Mouse (Mus musculus) c-Kit-positive CD71-negative TER-119-negative erythroid progenitor cells, embryonic 14.5 days (primary cell): Measurements from ENCODE around the gene Cic.
A peak's percentile ranks its signal among the peaks of the same experiment; 100 is the strongest.
"Not testable (repeated sequence)": the region's sequence is repeated elsewhere in the genome, so short reads cannot be mapped to it uniquely, and the experiment has no call there.

Experiments used
- DNase-seq: peaks from one replicate; pipeline ENCODE4 v3.0.0-alpha.2; 2013; ENCODE audit warnings: low read depth

Cic gene

DNA sequence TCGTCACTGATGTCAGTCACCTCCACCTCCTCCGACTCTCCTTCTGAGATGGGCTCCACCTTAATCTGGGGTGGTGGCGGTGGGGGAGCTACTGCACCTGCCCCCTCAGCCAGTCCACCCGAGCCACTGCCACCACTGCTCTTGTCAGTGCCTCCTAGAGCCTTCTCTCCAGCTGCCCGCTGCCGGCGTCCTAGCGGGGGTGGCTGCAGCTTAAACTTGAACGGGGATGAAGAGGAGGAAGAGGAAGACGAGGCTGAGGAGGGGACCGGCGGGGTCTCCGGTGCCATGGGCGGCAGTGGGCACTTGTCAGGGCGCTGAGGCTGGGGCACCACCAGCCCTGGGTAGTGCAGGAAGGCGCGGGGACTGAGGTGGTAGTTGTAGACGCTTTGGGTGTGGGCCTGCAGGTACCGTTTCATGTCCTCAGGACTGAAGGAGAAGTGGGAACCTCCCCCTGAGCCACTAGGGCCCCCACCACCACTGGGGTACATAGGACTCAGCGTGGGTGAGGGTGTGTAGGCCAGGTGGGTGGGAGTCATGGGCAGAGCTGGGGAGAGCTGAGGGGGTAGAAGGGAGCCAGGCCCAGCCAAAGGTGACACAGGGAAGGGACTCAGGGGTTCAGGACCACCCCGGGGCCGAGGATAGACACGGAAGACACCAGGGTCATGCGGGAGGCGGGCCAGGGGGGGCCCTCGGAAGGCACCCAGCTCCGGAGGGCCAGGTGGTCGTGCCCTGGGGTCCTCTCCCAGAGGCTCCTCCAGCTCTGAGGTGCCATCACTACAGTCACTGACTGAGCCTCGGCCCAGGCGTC is 22.7 kb upstream of the Cic start:
- no peak for DNase-seq

DNA sequence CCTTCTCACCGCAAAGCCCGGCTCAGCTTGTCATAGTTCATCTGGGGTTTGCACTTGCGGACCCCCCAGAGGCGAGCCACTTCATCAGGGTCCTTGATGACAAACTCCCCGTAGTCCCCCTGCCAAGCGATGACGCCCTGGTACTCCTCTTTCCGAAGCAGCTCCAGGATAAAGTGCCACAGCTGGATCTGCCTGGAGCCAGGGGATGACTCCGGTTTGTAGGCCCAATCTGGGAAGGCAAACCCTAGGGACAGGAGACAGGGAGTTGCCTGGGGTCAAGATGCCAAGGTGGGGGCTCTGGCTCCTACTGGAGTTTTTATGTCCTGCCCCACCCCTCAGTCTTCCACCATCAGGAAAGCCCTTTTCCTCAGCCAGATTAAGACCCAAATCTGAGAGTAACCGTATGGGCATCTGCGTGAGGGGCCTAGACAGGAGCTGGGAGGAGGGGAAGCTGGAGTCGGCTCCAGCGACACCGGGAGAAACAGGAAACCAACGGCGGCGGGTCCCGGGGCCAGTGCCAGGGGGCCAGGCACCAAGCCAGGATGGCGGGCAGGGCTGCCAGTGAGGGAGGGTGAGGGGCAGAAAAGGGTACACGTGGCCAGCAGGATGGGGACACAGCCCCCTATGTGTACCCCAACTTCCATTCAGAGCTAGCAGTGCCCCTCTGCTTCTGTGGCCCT is 21.3 kb upstream of the Cic start:
- DNase-seq = no peak

DNA sequence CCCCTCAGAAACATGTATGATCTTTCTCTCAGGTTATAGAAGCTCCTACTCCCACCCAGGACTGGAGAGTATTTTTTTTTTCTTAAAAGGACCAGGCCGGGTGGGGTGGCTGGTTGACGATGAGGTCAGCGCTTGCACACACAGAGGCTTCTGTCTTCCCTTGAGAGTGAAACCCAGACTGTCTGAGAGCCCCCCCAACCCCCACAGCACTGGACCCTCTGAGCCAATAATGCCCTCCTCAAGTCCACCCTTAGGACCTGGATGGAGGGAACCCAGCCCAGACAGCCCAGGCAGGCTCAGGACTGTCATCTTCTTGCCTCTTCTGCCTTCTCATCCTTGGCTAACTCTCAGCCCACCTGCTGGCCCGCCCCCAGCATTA is 20.8 kb upstream of the Cic start:
- no peak for DNase-seq

DNA sequence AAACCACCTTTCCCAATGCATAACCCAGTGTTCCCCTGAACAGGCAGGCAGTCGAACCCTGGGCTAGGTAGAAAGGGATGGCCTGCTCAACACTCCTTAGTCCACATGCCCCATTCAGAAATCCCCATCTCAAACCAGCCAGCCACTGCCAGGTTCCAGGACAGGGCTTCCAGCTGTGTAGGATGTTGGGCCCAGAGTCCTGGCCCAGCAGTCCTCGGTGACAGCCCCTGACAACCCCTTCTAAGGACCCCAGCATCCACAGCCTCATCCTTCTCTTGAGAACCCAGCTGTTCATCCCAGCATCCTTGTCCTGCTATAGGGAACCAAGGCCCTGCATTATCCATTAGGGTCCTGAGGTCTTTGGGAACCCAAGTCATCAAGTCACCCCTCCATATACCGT is 20.0 kb upstream of the Cic start:
- DNase-seq = no peak

DNA sequence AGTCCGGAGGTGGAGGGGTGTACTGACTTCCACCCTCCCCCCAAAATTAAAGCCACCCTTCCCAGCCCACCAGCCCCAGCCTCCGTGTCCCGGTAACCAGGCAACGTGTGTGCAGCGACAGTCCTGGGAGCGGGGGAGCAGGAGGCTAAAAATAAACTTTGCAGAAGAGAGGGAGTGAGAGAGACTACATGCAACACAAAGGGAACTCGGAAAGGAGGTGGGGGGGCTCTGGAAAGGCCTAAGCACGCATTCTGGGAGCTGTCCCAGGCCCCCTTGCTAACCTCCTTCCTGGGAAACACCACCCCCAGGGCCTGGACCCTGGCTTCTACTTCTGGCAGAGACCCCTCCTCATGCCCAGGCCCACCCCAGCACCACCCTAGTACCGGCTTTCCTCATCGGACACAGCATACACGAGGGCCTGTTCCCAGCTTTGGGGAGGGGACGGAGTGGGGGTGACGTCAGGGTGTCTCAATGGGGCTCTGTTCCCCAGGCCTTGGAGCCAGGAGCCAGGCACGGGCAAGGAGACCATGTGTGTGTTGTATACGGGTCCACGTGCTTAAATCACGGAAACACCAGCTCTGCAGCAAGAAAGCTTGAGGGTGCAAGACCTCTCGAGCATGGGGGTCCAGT is 19.4 kb upstream of the Cic start:
- DNase-seq = no peak

DNA sequence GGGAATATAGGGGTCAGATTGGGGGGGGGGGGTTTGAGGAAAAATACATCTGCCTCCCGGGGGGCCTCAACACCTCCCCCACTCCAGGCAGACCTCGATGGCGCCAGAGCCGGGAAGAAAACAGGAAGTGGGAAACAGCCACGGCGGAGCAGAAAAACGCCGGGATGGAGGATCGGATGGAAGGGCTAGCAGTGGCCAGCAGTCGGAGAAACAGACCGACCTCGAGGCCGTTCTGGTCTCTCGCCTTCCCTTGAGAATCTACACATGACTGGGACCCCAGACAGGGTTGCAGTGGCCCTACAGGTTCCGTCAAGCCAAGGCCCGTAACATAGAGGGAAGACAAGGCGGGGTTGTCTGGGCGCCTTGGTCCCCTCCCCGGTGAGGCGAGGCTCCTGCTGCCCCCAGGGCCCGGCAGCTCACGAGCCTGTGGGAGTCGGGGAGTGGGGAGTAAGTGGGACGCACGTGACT is 18.6 kb upstream of the Cic start:
- DNase-seq = no peak

DNA sequence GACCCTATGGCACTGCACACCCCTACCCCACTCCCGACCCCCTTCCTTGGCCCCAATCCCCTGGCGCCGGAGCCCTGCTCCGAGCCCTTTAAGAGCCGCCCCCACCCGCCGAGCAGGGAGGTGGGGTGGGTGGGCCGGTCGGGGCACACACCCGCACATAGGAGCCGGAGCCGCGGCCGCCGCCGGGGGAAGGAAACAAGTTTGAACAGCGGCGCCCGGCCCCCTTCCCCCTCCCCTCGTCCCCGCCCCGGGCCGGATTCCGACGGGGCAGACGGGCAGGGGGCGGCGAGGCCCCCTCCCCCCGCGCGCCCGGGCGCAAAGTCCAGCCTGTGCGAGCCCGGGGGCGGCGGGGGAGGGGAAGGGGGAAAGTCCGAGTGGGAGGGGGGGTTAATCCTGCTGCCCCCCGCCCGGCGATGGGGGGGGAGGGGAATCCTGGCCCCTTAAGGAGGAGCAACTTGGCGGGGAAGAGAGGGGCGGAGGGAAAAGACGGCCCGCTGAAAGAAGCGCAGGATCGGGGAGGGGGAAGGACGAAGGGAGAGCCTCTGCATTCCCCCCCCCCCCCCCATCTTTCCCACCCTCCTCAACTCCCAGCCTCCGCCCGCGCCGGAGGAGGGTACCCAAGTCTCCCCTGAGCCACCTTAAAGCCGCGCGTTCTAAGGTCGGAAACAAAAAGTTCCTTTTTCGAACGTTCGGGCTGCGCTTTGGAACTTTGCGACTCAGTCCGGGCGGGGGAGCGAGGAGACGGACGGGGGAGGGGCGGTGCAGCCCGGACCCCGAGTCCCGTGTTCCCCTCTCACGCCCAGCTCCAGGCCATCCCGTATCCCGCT is 18.0 kb upstream of the Cic start:
- DNase-seq = no peak

DNA sequence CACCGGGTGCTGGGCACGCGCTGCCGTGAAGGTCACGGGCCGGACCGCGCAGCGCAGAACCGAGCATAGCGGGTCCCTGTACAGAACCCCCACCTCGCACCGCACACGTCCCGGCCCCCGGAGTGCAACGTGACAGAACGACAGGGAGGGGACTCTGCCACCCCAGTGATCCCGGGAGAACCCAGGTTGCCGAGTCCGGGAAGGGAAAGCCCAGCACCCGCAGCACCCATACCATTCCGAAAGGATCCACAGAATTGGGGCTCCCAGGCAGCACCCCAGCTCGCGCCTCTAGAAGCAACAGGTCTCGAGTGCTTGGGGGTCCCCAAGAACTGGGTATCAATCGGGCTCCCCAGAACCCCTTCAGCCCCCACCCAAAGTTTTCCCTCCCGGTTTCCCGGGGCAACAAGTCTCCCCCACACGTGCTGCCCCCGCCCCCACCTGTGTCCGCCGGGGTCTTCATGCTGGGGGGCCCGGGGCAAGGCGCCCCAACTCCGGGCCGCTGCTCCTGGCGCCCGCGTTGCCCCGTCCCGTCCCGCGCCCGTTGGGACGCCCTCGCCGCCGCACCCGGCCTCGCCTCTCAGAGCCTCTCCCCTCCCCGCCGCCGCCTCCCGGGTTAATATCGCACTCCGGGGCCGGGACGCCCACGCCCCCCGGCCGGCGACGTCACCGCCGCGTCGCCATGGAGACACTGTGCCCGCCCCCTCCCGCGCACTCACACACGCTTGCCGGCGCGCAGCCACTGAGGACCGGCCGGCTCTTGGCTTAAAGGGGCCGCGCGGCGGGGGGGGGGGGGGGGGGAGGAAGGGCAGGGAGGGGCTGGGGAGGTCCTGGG is 17.1 kb upstream of the Cic start, which contains the start of gene Erf:
Gene Erf, minus strand, starts transcription at position 621 of the 832 bp plus-strand sequence.
- peak; percentile 84 for DNase-seq

DNA sequence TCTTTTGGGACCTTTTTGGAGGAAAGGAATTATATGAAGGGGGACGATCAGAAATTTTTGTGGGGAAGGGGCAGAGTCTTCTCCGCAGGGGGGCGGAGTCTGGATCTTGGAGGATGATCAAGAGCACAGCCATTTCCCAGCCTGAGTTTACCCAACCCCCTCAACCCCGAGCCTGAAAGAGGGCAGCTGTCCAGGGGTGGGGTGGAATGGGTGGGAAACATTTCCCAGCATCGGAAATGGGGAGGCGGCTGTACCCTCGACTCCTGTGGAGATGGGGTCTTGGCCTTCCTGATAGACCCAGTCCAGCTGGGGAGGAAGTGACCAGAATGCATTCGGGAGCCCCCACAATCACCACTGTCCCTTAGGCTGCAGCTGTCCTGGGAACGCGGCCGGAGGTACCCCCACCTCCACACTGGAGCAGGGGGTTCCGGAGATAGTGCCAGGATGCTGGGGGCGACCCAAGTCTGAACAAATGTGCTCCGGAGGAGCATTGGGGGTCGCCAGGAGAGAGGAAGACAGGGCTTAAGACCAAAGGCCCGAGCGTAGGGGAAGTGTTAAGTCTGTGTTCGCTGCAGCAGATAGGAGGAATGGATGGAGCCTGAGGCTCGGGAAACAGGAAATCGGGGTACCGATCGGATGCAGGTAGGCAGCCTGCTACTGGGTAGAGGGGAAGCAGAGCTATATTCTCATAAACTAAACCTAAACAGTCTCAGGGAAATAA is 16.3 kb upstream of the Cic start:
- no peak for DNase-seq

DNA sequence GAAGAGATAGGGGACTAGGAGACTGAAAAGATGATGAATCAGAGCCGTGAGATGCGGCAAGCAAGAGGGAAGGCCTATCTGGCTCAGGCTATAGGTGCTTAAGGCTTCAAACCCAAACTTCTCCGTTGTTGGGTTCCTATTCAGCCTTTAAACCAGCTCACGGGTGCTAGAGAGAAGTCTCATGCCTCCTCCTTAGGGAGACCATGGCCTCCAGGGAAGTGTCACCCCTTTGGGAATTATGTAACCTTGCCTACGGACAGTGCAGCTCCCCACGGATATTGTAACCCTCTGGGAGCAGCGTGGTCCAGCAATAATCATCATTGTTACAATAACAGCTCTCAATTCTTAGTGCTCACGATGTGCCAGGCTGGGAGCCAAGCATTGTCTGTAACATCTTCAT is 15.7 kb upstream of the Cic start:
- no peak for DNase-seq

DNA sequence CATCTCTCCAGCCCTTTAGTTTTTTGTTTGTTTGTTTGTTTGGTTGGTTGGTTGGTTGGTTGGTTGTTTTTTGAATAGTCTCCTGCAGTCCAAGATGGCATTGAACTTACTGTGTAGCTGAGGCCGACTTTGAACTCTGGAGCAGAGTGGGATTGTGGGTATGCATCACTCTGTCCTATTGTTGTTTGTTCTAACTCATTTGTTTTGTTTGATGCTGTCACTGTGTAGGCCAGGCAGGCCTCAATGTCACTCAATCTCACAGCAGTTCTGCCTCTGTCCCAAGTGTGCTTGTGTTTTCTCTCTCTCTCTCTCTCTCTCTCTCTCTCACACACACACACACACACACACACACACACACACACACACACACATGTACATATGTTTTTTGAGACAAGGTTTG is 5.6 kb upstream of the Cic start:
- no peak for DNase-seq

DNA sequence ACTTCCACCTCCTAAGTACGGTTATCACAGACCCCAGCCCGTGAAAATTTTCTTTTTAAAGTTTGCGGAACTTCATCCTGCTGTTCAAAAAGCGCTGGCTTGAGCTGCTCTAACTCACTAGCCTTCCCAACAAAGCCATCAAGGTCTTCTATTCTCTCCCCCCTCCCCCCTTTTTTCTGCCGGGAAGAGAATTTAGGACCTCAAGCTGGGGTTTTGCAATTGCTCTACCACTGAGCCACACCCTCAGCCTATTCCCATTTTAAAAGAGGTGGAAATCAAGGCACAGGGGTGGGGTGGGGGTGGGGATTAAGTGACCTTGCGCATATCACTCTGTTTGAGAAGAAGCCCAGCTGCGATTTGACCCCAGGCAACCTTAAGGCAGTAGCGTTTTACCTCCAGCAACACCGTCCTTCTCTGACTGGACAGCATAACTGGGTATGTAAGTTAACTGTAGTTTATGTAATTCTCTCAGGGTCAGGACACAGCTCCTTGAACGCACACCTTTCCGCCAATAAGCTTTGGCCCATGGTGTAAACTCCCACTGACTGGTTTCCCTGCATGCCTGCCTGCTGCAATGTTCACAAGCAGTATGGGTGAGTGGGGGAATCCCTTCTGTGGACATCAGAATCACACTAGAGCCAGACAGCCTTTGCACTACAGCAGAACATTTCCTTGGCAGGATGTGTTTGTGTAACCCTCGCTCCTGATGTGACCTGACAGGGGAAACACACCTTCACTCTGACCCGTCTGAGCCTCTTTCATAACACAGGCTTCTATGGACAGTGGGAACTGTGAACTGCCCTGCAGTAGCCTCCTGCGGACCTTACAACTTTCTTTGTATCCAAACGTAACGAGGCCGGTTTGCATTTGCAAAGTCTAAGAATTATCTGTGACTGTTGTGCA is 3.3 kb upstream of the Cic start:
- no peak for DNase-seq

DNA sequence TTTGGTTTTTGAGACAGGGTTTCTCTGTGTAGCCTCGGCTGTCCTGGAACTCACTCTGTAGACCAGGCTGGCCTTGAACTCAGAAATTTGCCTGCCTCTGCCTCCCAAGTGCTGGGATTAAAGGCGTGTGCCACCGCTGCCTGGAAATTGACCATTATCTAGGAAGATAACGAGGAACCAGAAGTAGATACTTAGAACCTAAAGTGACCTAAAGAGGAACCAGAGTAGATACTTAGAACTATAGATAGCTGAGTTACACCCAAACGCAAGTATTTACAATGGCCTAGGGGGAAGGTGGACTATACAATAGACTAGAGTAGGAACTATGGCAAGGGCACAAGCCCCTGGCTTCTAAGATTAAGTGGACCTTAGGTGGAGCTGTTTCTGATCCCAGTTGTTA is 1.8 kb upstream of the Cic start:
- DNase-seq = not testable (repeated sequence)

DNA sequence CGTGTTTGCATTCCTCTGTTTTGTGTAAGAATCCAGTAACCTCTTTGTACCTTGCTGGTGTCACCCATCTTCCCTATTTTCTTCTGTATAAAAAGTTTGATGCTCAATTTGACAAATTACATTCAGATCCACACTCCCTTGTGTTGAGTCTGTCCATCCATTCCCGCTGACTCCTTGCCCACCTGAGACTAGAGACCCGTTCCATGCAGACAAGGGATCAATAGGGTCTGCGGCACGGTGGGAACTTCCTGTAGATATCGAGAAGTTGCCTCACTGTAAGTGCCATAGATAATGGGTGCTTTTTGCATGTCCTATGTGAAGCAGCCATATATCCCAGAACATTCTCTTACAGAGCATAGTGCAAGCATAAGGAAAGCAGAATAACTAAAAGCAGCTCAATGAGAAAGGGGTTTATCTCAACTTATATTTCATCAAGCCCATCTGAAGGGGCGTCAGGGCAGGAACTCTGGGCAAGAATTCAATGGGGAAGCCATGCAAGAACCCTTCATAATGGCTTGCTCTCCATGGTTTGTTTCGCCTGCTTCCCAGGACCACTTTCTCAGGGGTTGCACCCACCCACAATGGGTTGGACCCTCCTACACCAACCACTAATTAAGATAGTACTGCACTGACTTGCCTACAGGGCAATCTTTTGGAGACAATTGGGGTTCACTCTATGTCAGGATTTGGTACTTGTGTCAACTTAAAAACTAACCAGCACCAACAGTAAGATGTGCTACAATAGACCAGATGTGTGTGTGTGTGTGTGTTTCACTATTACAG is 1.1 kb upstream of the Cic start:
- no peak for DNase-seq

DNA sequence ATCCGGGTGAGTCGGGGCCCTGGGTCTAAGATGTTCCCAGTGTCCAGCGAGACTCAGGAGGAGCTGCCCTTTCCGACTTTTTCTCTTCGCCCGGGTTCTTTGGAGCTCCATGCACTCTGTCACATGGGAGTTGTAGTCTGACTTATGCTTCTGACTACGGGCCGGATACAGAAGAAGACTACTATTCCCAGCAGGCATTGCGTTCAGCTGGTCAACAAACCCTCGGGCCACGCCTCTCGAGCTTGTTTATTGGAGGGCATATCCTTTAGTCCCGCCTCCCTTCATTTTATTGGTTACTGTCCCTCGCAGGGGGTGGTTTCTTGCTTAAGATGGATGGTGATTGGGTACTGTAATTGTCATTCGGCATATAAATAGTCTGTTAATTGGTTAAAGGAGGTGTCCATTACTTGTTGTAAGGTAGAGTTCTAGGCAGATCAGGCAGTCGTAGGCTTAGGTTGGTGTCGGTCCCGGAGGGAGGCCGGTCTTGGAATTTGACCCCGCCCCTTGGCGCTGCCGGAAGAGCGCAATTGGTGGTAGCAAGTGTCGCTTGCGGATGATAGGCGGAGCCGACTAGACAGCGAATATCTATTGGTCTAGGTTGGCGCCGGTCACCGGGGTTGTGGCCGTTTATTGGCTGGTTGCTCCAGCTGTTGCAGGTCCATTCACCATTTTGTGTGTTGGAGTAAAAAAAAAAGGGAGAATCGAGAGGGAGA is 403 bp downstream of the Cic start:
- peak; percentile 99 for DNase-seq

DNA sequence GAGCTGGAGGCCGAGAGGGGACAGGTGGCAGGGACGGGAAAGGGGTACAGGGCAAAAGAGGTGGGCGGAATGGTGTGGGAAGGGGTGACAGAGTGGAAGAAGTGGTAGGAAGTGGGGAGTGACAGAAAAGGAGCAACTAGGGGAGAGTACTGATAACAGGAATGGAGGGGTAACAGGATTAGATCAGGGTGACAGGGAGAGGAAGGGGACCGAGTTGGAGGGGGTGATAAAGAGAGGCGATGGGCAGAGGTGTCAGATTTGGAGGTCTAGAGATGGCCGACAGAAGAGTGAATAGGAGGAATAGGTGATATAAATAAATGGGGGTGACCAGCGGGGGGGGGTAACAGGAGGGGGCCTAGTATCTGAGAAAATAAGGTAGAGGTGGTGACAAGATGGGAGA is 1.1 kb downstream of the Cic start:
- DNase-seq = no peak

DNA sequence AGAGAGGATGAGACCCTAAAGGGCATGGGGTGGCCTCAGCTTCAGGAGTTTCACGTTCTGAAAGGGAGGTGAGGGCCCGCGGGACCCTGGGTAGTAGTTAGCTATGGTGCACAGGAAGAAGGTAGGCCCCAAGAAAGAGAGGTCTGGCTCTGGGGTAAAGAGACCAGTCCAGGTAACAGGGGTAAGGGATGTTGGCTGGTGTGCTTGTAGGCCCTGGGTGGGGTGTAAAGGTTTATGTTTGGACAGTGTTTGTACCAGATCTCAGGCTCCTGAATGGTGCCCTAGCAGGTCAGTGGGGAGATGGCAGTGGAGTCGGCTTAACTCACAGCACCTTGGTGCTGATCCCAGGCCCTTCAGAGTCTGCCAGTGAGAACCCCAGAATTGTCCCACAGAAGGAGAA is 1.5 kb downstream of the Cic start:
- no peak for DNase-seq
